Mouse (Mus musculus) heart, embryonic 15.5 days (tissue): ENCODE data around the gene Amz2. TPM values are rescaled to one million over a fixed set of nuclear protein-coding genes. Genes with fewer than 3 reads are reported as not detected.

ENCODE experiments used
- ATAC-seq: fragments of 200-750 bp; cut with Nextera tagmentation; replicated peaks from 2 replicates; pipeline ENCODE4 v1.8.0; 2017; ENCODE audit warnings: low read depth, moderate TSS enrichment; ENCODE audit not compliant: insufficient number of reproducible peaks, insufficient read depth, low FRiP score
- H3K27ac ChIP-seq: fragments of 300-500 bp; sonication (generic); 2 replicates; pipeline ENCODE4 v1.5.1; 2015; ENCODE audit warnings: mild to moderate bottlenecking, inconsistent platforms
- H3K27me3 ChIP-seq: fragments of 300-500 bp; sonication (generic); 2 replicates; pipeline ENCODE4 v1.6.1; 2015; ENCODE audit warnings: inconsistent platforms
- H3K36me3 ChIP-seq: fragments of 300-500 bp; sonication (generic); 2 replicates; pipeline ENCODE4 v1.6.1; 2015; ENCODE audit warnings: mild to moderate bottlenecking, inconsistent platforms
- H3K4me1 ChIP-seq: fragments of 300-500 bp; sonication (generic); replicated peaks from 2 replicates; pipeline ENCODE4 v1.6.1; 2015; ENCODE audit warnings: inconsistent platforms
- H3K4me2 ChIP-seq: fragments of 300-500 bp; sonication (generic); 2 replicates; pipeline ENCODE4 v1.6.1; 2015; ENCODE audit warnings: inconsistent platforms, mild to moderate bottlenecking, moderate library complexity
- H3K4me3 ChIP-seq: fragments of 300-500 bp; sonication (generic); 2 replicates; pipeline ENCODE4 v1.5.1; 2015; ENCODE audit warnings: mild to moderate bottlenecking, inconsistent platforms
- H3K9ac ChIP-seq: fragments of 300-500 bp; sonication (generic); 2 replicates; pipeline ENCODE4 v1.6.1; 2015; ENCODE audit warnings: mild to moderate bottlenecking, inconsistent platforms
- H3K9me3 ChIP-seq: fragments of 300-500 bp; sonication (generic); replicated peaks from 2 replicates; pipeline ENCODE4 v1.6.1; 2016; ENCODE audit warnings: inconsistent platforms
- WGBS: fragments of 180-500 bp; shearing (Covaris S2); methylation state at CpG from one replicate; pipeline ENCODE4 v1.1.7; 2015; ENCODE audit warnings: mixed read lengths; 5-methylcytosine and 5-hydroxymethylcytosine counted together
- polyA plus RNA-seq: library from polyadenylated mRNA; unstranded; fragments of >200 nt; fragmentation: Nextera tagmentation; extraction: Ambion mirVana; gene quantifications from 2 replicates; pipeline ENCODE4 v1.2.1, GENCODE M21; 2015

Amz2 gene
- polyA plus RNA-seq, 1 experiment from 2014 or later, result 33.0 TPM

GRCm38 (mm10) chr11:109395291-109395690 lies 30.5 kb upstream of the Amz2 start:
- peaks cover 19% of the 10 kb centered on the region for H3K36me3 ChIP-seq
- H3K4me1 ChIP-seq, result peaks cover 9% of the 10 kb centered on the region; the same call in 1 of the 2 replicates
- no peak overlapping the region for H3K4me2 ChIP-seq
- no peaks in the 10 kb centered on the region for H3K27me3 ChIP-seq
- H3K9me3 ChIP-seq, result no peaks in the 10 kb centered on the region
- 86% methylated on average over 9 of the region's 9 CpGs for WGBS
- H3K27ac ChIP-seq, result no peak overlapping the region
- no peak overlapping the region for H3K9ac ChIP-seq
- no peak for ATAC-seq
- H3K4me3 ChIP-seq, result no peak overlapping the region

GRCm38 (mm10) chr11:109406431-109406830 lies 19.3 kb upstream of the Amz2 start:
- Histone ChIP-seq H3K36me3 (no peaks in the 10 kb centered on the region), H3K9me3 (no peaks in the 10 kb centered on the region), H3K4me3 (no peak overlapping the region), H3K27ac (no peak overlapping the region), H3K4me1 (no peaks in the 10 kb centered on the region), H3K9ac (no peak overlapping the region), H3K27me3 (no peaks in the 10 kb centered on the region), H3K4me2 (no peak overlapping the region)
- no peak for ATAC-seq
- WGBS, result 84% methylated on average over 5 of the region's 5 CpGs

- Histone ChIP-seq H3K4me3 (no peak overlapping the region), H3K4me2 (no peak overlapping the region), H3K27me3 (no peaks in the 10 kb centered on the region), H3K9ac (no peak overlapping the region), H3K36me3 (no peaks in the 10 kb centered on the region), H3K4me1 (no peaks in the 10 kb centered on the region), H3K9me3 (no peaks in the 10 kb centered on the region), H3K27ac (no peak overlapping the region)
- no peak for ATAC-seq
- 83% methylated on average over 15 of the region's 15 CpGs for WGBS
Measured at GRCm38 (mm10) chr11:109410197-109410980, 15.4 kb upstream of the Amz2 start.

- 62% methylated on average over 6 of the region's 6 CpGs for WGBS
Measured at GRCm38 (mm10) chr11:109413617-109414016, 12.1 kb upstream of the Amz2 start, which contains the start of gene 9930022D16Rik. 9930022D16Rik (plus strand) TSS chr11:109413917.

GRCm38 (mm10) chr11:109414802-109415201 lies 10.9 kb upstream of the Amz2 start:
- Histone ChIP-seq H3K27me3 (no peaks in the 10 kb centered on the region), H3K36me3 (no peaks in the 10 kb centered on the region), H3K9me3 (no peaks in the 10 kb centered on the region), H3K27ac (no peak overlapping the region), H3K4me1 (no peaks in the 10 kb centered on the region), H3K9ac (no peak overlapping the region), H3K4me3 (no peak overlapping the region), H3K4me2 (no peak overlapping the region)
- 88% methylated on average over 5 of the region's 5 CpGs for WGBS
- no peak for ATAC-seq

More at GRCm38 (mm10) chr11:109413617-109414016, 12.1 kb upstream of the Amz2 start, which contains the start of gene 9930022D16Rik:
- Histone ChIP-seq H3K9me3 (no peaks in the 10 kb centered on the region), H3K9ac (no peak within 1 kb of the TSS), H3K4me3 (no peak within 1 kb of the TSS), H3K4me1 (no peaks in the 10 kb centered on the region), H3K27me3 (no peaks in the 10 kb centered on the region), H3K36me3 (no peaks in the 10 kb centered on the region), H3K27ac (no peak within 1 kb of the TSS), H3K4me2 (no peak within 1 kb of the TSS)
- 0 out of 2 replicates have a peak, but pooled peaks have one; percentile 18 for ATAC-seq

GRCm38 (mm10) chr11:109416709-109417420 lies 8.9 kb upstream of the Amz2 start:
- Histone ChIP-seq H3K9ac (no peak overlapping the region), H3K4me3 (no peak overlapping the region), H3K27ac (no peak overlapping the region), H3K9me3 (no peaks in the 10 kb centered on the region), H3K4me2 (no peak overlapping the region), H3K36me3 (no peaks in the 10 kb centered on the region), H3K27me3 (no peaks in the 10 kb centered on the region), H3K4me1 (no peaks in the 10 kb centered on the region)
- no peak for ATAC-seq
- 58% methylated on average over 8 of the region's 8 CpGs for WGBS

- H3K27ac ChIP-seq, result no peak overlapping the region
- H3K9ac ChIP-seq, result no peak overlapping the region
- no peak for ATAC-seq
- H3K36me3 ChIP-seq, result no peaks in the 10 kb centered on the region
- H3K4me1 ChIP-seq, result no peaks in the 10 kb centered on the region
- no peaks in the 10 kb centered on the region for H3K9me3 ChIP-seq
- no peak overlapping the region for H3K4me2 ChIP-seq
- H3K4me3 ChIP-seq, result no peak overlapping the region
- H3K27me3 ChIP-seq, result no peaks in the 10 kb centered on the region
- WGBS, result 73% methylated on average over 9 of the region's 9 CpGs
Measured at GRCm38 (mm10) chr11:109417472-109418040, 8.2 kb upstream of the Amz2 start.

GRCm38 (mm10) chr11:109419461-109419860 lies 6.3 kb upstream of the Amz2 start:
- H3K9ac ChIP-seq, result no peak overlapping the region
- H3K36me3 ChIP-seq, result no peaks in the 10 kb centered on the region
- 50% methylated on average over 4 of the region's 4 CpGs for WGBS
- H3K27me3 ChIP-seq, result no peaks in the 10 kb centered on the region
- no peak overlapping the region for H3K4me2 ChIP-seq
- ATAC-seq, result no peak
- H3K4me1 ChIP-seq, result no peaks in the 10 kb centered on the region
- no peak overlapping the region for H3K27ac ChIP-seq
- H3K4me3 ChIP-seq, result no peak overlapping the region
- no peaks in the 10 kb centered on the region for H3K9me3 ChIP-seq

- Histone ChIP-seq H3K9ac (no peak overlapping the region), H3K4me3 (no peak overlapping the region)
- no peak for ATAC-seq
Measured at GRCm38 (mm10) chr11:109419961-109420566, 5.7 kb upstream of the Amz2 start.

GRCm38 (mm10) chr11:109420567-109420962 lies 5.2 kb upstream of the Amz2 start:
- Histone ChIP-seq H3K4me3 (no peak overlapping the region), H3K27ac (no peak overlapping the region), H3K4me1 (peaks cover 4% of the 10 kb centered on the region), H3K9me3 (no peaks in the 10 kb centered on the region), H3K27me3 (no peaks in the 10 kb centered on the region), H3K36me3 (no peaks in the 10 kb centered on the region), H3K9ac (no peak overlapping the region), H3K4me2 (0 out of 2 replicates have a peak overlapping the region, but pooled peaks have one; percentile 44)
- WGBS, result 75% methylated on average over 14 of the region's 14 CpGs
- no peak for ATAC-seq

More at GRCm38 (mm10) chr11:109419961-109420566, 5.7 kb upstream of the Amz2 start:
- Histone ChIP-seq H3K27me3 (no peaks in the 10 kb centered on the region), H3K9me3 (no peaks in the 10 kb centered on the region), H3K36me3 (no peaks in the 10 kb centered on the region), H3K4me2 (peak overlapping the region; percentile 44), H3K4me1 (peaks cover under 1% of the 10 kb centered on the region), H3K27ac (no peak overlapping the region)
- WGBS, result 36% methylated on average over 16 of the region's 16 CpGs

- no peak overlapping the region for H3K9ac ChIP-seq
- peaks cover 4% of the 10 kb centered on the region for H3K4me1 ChIP-seq
- no peak overlapping the region for H3K27ac ChIP-seq
- WGBS, result 74% methylated on average over 5 of the region's 5 CpGs
- H3K9me3 ChIP-seq, result no peaks in the 10 kb centered on the region
- no peaks in the 10 kb centered on the region for H3K27me3 ChIP-seq
- H3K4me3 ChIP-seq, result no peak overlapping the region
- H3K4me2 ChIP-seq, result no peak overlapping the region
- no peaks in the 10 kb centered on the region for H3K36me3 ChIP-seq
- no peak for ATAC-seq
Measured at GRCm38 (mm10) chr11:109421205-109421604, 4.5 kb upstream of the Amz2 start.
